Mouse (Mus musculus): Measurements from ENCODE around the gene Arl5b.

Arl5b gene

GRCm38 (mm10) chr2:15121217-15121680 lies 72.1 kb downstream of the Arl5b start:
- DNase-seq: no peak
